Mouse (Mus musculus) frontal cortex, postnatal 10 days (tissue): ENCODE measurements at regions not wholly inside any gene's neighbourhood (a gene's known extent, or its start where the extent isn't known, plus 50 kb on each side); places are given as distances from the start of the nearest gene placed in this dataset.

Experiments used
- DNase-seq, 2 experiments: peaks; one replicate each; pipeline ENCODE4 v3.0.0; 2022; ENCODE audit warnings: low spot score in 2 of 2, mixed read lengths in 1 of 2

DNA sequence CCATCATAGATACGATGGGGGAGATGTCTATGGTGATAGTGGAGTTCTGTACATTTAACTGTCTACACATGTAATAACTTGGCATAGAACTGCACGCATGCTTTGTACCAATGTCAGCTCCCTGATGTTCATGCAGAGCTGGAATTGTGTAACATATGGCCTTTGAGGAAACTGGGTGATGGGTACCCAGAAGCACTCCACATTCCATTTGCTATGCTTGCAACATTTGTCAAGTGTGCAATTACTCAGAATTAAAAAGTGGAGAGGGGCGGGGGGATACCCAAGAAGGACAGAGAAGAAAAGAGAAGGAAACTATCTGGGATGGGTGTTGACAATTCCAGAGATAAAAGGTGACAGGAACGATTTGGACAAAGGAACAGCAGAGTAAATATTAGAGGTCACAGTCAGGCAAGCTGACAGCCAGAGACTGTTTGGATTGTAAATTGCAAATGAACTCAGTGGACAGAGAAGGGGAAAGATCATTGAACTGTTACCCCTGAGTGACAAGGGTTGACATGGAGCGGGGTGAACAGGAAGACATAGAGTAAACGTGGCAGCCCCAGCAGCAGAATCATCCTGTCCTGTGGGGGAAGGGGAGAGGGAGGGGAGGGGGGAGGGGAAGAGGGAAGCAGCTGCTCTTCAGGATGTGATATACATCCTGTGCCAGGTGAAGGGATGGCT lies 390.1 kb upstream of the Jarid2 start:
- DNase-seq: no peak

DNA sequence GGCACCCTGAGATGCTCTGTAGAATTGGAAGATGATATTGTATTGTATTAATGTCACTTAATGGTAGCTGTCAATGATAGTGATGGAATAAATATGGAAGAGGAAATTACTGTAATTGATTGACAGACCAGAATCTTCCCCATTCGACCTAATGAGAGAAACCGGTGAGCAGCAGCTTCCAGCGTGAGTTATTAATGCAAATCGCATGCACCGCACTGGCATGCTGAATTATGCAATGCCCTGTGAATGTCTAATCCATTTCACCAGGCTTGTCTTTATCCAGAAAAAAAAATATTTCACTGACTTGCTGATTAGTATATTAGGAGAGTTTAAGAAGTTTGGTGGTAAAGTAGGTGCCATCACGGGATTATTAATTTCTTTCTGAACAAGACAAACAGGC lies 384.2 kb upstream of the Jarid2 start:
- no peak for DNase-seq

DNA sequence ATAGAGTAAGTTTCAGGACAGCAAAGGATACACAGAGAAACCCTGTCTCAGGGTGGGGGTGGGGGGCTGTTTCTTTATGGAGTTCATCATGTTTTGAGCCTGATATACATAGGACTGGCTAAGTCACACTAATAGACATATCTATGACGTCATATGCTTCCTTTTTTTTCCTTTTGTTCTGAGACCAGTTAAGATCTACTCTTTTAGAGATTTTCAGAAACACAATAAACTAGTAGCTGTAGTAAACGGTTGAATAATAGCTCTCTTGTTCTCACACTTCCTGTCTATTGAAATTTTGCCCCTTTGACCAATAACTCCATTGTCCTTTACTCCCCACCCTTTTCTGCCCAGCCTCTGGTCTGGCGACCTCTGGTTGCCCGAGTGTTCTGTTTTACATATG lies 382.6 kb upstream of the Jarid2 start:
- no peak for DNase-seq

DNA sequence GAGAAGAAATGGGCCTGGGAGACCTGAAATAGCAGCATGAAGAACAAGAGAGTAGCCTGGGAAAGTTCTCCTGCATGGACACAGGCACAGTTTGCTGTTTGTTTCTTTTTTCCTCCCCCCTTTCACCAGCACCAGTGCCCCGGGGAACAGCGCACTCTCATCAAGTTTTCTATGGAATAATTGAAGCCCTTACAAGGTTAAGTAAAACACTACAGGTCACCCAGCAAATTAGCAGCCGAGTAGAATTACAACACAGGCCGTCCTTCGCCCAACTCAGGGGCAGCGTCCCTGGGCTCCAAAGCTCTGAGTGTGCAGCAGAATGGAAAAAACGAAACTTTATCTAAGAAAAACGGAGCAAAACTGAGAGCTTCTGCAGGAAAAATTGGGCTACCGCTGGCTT lies 381.6 kb upstream of the Jarid2 start:
- no peak for DNase-seq

DNA sequence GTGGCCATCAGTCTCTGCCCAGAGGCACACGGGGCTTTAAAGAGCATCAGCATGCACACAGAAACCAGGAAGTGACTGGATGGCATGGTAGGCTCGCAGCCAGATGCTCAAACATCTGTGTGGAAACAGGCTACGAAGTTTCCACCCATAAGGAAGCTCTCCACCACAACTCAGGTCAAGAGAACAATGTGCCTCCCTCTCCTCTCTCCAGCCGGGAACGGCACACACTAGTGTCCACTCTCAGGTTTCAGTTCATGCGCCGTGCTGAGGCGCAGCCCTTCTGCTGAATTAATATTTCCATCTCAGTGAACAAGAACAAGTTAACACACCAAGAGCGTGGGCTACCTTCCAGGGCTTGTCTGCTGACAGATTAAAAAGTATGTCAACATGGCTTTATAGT lies 375.4 kb upstream of the Jarid2 start:
- no peak for DNase-seq

DNA sequence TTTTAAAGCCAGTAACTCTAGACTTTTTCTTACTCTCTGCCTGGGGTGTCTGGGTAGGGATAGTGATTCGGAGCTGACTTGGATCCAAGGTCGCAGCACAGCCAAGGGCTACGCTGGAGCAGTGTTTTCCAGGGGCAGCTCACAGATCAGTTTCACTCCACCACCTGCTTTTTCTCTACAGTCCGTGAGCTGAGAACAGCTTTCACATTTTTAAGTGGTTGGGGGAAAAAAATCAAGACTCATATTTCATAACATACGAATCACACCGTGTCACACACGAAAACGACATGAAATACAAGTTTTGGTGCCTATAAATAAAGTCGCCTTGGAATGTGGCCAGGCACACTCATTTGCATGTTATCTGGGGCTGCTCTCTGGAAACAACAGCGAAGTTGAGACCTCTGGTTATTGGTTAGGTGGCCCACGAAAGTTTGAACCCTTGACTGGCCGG lies 373.5 kb upstream of the Jarid2 start:
- DNase-seq: no peak

DNA sequence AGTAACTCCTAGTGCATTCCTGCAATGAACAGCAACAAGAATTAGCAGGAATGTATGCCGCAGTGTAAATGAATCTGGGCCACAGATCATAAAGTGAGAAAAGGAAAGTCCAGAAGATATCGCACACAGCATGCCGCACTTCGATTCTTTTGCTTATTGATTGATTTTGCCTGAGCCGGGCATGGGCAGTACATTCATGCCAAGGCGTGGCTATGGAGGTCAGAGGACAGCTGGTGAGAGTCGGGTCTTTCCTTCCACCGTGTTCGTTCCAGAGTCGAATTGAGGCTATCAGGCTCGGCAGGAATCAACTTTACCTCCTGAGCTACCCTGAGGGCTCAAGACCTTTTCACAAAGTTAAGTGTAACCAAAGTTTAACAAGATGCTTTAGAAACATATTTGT lies 372.3 kb upstream of the Jarid2 start:
- DNase-seq: no peak

DNA sequence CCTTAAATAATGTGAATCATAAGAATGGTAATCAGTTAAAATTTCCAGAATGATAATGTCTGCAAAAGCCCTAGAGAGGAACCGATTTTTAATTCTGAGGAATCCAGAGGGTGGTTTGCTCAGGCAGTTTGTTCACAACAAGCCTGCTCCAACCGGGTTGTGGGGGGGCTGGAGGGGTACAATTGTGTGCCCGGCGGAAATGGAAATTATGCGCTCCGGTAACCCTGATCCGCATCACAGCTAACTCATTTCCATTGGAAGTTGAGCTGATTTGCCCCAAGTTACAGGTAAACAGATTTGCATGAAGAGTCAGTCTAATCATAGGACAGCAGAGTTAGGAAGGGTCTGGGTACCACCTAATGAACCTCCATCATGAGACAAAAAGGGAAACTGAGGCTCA lies 369.9 kb upstream of the Jarid2 start:
- no peak for DNase-seq

DNA sequence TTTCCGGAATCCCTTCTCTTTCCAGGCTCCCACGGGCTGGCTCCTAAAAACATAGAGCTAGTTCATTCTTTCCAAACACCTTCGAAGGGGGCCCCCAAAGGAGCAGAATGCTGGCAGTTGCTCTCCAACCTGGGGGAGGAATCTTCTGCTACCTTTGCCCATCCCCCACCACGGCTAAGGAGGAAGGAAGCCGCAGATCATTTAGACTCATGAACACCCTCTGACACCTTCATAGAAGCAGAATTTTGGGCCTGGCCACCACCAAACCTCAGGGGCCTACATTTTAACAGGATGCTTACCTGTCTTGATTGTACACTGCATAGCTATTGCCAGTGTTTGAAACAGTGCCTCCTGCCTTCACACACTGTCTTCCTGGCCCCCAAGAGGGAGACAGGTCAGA lies 369.3 kb upstream of the Jarid2 start:
- no peak for DNase-seq

DNA sequence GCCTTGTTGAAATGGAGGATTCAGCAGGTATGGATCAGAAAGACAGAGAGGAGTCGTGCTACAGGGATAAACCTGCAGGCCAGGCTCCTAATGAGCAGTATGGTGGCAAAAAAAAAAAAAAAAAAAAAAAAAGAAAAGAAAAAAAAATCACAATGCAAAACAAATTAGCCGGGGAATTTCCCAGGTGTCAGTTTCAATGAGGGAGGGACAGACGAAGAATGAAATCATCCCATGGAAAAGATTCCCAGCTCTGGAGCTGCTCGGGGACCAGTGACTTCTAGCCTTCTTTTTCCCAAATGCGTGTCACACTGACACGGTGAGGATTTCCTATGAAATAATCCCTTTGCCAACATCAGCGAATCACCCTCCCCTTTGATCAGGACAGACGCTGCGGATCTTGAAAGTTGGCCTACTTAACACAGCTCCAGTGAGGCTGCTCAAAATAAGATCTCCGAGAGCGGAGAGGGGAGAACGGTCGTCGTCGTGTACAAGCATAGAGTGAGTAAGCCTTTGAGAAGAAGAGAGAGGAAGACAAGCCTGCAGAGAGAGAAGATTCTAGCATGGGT lies 368.5 kb upstream of the Jarid2 start:
- DNase-seq: no peak

DNA sequence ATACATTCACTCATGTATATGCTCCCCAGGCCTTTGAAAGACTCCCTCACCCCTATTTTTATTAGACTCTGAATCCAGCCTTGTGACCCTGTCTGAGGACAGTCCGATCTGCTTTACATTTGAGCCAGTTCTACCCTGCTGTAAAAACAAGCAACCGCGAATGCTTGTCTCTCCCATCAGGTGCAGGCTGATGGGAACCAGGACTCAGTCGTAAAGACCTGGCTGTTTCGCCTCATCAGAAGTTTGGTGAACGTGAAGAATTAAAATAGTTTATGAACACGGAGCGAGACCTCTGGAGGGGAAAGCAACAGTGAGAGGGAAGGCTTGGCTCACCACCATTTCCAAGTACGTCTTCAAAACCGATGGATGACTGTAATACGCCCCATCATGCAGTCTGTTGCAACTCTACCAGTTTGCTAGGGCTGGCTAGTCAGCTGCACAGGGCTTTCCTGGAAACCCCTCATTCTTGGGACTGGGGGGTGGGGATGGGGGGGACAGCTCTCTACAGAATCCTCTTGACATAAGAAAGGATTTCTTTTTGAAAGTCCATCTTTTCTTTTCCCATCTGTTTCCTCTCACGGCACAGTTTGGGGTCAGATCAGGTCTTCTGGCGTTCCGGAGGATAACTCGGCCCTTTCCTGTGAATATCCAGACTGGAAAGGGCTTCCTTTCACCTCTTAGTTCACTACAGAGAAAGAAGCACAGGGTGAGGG lies 366.8 kb upstream of the Jarid2 start:
- DNase-seq: no peak

DNA sequence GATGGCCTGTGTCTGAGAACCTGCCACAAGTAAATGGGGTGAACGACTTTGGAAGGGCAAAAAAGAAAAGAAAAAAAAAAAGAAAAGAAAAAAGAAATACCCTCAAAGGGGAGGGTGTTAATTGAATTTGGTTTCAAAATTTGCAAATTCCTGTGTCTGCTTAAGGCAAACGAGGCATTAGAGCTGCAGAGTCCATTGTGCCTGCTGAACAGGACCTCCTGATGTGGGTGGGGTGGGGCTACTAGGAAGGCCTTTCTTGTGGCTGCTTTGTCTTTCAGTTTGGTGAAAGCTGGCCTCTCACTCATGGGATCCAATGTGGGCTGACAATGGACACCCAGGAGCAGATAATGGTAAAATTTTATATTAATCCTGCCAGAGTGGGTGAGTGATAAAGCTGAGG lies 366.3 kb upstream of the Jarid2 start:
- DNase-seq: no peak

DNA sequence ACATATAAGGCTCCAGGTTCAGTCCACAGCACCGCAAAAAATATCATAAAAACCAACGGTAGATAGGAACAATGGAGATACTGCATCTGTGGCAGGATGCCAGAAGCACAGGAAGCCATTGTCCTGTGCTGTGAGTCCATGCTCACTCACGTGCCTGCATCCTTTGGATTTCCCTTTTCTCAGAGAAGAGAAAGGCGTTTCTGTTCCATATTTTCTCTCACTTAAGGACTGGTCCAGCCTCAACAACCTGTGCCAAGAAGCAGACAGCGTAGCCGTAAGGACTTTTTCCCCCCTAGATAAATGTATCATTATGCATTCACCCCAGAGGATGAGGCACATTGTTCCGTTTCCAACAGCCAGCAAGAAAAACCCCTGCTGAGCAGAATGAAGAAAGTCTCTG lies 360.0 kb upstream of the Jarid2 start:
- no peak for DNase-seq

DNA sequence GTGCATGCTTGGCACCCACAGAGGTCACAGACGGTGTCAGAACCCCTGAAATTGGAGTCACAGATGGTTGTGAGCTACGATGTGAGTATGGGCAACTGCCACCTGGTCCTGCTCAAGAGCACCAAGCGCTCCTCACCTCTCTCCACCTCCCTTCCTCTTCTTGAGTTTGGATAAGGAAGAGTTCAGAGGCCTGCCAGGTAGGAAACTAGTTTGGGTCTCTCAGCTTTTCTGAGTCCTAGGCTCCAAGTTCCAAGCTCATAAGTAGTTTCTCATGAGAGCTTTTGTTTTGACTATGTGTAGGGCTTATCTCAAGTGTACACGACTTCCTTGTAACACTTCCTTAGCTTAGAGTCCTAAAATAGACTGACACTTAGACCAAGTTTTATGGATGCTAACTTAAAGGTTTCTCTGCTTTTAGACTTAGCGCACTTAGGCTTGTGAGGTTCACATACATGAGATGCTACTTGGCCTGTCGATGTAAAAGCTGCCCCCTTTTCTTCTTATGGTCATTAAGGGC lies 356.9 kb upstream of the Jarid2 start:
- DNase-seq: no peak

DNA sequence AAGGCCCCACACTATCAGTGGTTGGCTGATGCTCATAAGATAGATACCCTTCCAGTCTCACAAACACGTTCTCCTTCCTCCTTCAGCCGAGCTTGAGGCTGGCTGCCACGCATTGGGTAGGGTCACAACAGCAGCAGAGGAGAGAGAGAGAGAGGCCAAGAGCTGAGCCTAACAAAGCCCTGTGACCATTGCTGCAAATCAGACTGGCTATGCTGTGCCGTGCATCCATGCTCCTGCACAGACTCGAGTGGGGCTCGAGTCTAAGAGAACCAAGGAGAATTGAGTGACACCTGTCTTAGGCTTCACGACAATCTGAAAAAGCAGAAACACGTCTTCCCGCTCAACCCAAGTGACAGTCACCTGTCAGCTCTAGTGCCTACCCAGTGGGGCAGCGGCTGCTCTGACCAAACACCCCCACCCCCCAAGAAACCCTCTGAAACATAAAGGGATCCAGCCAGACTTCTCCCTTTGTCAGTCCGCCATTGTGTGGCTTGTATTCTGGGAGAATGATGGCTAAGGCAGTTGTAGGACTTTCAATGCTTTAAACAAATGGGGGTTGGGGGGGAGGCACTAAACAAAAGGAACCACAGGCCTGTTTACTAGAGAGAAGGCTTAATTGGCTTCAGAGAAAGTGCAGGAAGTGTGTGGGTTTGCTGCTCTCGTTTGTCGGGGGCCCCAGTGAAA lies 353.7 kb upstream of the Jarid2 start:
- DNase-seq: no peak

DNA sequence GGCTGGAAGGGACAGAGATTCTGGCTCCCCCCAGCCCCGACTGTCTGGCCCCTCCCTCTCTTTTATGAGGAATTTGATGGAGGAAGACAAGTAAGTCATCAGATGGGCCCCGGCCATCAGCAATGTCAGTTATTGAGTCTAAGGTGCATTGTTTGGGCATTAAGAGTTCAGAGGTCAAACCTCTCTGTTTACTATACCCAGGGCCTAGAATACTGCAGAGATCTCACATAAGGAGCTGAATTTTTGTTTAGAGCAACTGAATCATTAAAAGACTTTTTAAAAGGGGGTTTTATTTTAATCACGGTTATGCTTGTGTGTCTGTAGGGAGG lies 353.1 kb upstream of the Jarid2 start:
- DNase-seq: no peak

DNA sequence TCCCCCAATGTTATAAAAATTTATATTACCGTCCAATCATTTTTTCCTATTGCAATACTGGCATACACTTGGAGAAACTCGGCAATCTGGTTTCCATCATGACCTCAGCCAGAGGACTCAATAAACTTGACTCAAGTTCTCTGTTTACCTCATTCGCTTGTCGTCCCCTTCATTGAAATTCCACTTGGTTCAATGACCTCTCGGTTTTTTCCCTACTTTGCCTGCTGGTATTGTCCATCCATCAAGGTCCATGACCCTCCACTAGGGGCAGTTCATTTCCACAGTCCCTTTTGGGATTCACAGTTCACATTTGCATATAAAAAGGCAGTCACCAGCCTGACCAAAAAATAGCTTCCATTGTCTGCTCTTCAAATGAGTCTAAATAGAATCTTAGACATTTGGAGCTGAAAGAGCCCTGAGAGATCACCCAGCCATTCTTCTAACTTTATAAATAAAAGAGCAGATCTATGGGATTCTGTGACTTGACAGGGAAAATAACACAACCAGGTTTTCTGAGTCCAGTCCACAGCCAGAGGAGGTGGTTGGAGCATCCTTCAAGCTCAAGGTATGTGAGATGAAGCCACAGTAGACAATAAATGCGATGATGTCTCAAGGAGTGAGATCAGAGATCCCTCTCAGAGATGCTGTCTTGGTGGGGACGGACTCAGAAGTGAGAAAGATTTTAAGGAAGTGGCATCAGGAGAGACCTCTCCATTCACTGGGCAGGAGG lies 347.4 kb upstream of the Jarid2 start:
- no peak for DNase-seq

DNA sequence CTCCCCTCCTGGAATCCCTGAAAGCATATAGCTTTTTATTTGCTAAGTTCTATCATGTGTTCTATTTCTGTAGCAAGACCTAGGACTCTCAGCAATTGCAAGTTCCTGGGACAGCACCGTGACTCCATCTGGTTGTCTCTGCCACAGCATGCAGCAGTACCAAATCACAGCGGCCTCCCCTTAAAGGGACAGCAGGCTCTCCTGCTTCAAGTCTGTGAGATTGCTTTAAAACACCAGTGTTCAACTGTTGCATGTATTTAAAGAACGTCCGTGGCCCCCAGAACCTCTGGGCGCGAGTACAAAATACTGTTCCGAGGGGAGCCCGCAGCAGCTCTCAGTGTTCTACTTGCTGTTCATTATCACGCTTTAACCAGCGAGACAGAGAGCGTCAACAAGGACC lies 346.0 kb upstream of the Jarid2 start:
- DNase-seq: no peak

DNA sequence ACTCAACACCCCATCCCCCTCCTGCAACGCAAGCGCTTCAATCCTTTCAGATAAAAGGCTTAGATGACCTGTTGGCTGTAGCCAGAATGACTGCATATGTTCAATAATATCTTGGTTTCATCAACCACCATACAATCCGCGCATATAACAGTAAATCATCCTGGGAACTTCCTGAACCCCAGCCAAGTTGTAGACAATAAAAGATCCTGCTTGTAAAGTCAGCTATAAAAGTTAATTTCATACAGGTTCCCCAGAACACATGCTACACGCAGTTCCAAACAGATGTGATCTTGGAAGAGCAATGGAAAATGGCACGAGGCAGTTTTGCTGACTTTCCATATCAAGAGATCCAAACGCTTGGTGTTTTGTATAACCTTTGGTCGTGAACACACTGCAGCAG lies 342.5 kb upstream of the Jarid2 start:
- no peak for DNase-seq

DNA sequence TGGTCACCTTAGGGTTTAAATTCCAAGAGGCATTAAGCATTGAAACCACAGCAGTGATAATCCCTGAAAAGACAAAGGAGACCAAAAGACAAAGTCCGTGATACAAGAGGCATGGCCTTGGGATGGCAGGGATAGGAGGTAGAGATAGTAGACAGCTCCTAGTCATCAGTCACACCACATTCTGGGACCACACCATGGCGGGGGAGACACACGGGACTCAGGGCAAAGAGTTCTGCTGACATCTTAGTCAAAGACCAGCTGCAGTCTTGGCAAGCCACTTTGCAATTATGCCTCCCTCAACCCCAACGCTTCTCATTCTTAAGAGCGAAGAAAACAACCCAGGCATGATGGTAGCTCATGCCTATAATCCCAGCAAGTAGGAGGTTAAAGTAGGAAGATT lies 339.6 kb upstream of the Jarid2 start:
- DNase-seq: no peak

DNA sequence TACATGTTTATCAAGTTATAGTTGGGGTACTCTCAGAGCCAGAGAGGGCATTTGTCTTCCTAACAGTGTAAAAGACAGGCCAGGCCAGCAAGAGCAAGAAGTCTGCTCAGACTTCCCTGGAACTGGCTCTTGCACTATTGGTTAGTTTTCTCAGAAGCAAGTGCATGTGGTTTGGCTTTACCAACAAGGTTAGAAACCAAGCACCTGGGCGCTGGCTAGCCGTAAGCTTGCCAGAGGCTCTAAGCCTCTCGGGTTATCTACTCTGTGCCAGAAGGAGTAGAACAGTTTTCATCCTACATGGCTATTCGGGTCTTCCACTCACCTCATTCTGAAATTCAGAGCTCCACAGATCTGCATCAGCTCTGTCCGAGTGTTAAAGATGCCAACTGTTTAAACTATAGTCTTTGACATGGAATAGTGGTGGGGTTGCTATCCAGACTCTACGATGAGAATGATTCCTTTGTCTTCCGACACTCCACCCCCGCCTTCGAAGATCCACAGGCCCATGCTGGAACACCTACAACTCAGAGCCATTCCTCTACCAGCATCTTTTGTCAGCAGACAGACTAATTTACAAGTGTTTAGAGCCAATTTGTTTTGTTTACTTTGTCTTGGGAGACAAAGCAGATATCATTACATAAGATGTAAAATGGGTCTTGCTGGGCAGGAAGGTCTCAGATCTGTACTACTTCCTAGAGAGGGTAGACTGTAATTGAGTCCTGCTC lies 338.4 kb upstream of the Jarid2 start:
- DNase-seq: no peak
